Mouse (Mus musculus) spleen, postnatal 36 days (tissue): ENCODE results near the gene Galnt2.

ENCODE experiments used
- DNase-seq, 2 experiments: peaks; one replicate each; pipeline ENCODE4 v3.0.0; 2022; ENCODE audit warnings: low spot score in 2 of 2, mixed read lengths in 1 of 2

Galnt2 gene

GRCm38 (mm10) chr8:124291693-124292092, 60.5 kb downstream of the Galnt2 start:
- DNase-seq, result no peak

GRCm38 (mm10) chr8:124292965-124293364, 61.8 kb downstream of the Galnt2 start:
- no peak for DNase-seq

- no peak for DNase-seq
These were observed 63.2 kb downstream of the Galnt2 start for GRCm38 (mm10) chr8:124294425-124294824.

GRCm38 (mm10) chr8:124294900-124295299, 63.7 kb downstream of the Galnt2 start:
- DNase-seq, result no peak

GRCm38 (mm10) chr8:124295357-124295756, 64.2 kb downstream of the Galnt2 start:
- no peak for DNase-seq

GRCm38 (mm10) chr8:124301512-124301911, 70.3 kb downstream of the Galnt2 start:
- no peak for DNase-seq

- DNase-seq, result no peak
These were observed 70.9 kb downstream of the Galnt2 start for GRCm38 (mm10) chr8:124301935-124302555.

GRCm38 (mm10) chr8:124303211-124303902, 72.2 kb downstream of the Galnt2 start:
- no peak for DNase-seq

GRCm38 (mm10) chr8:124304141-124304540, 73.0 kb downstream of the Galnt2 start:
- no peak for DNase-seq

- no peak for DNase-seq
These were observed 75.4 kb downstream of the Galnt2 start for GRCm38 (mm10) chr8:124306574-124306973.

GRCm38 (mm10) chr8:124307700-124308099, 76.5 kb downstream of the Galnt2 start:
- no peak for DNase-seq

GRCm38 (mm10) chr8:124310509-124310908, 79.3 kb downstream of the Galnt2 start:
- DNase-seq, result no peak

GRCm38 (mm10) chr8:124311111-124311510, 79.9 kb downstream of the Galnt2 start:
- no peak for DNase-seq

- DNase-seq, result no peak
These were observed 80.5 kb downstream of the Galnt2 start for GRCm38 (mm10) chr8:124311723-124312122.

- DNase-seq, result no peak
These were observed 81.0 kb downstream of the Galnt2 start for GRCm38 (mm10) chr8:124312228-124312627.

- no peak for DNase-seq
These were observed 83.6 kb downstream of the Galnt2 start for GRCm38 (mm10) chr8:124314803-124315202.

GRCm38 (mm10) chr8:124316466-124317136, 85.4 kb downstream of the Galnt2 start:
- no peak for DNase-seq

GRCm38 (mm10) chr8:124317191-124317682, 86.0 kb downstream of the Galnt2 start:
- no peak for DNase-seq

- peak; percentile 39 to 52 for DNase-seq
These were observed 86.6 kb downstream of the Galnt2 start for GRCm38 (mm10) chr8:124317821-124318220.

GRCm38 (mm10) chr8:124318612-124319315, 87.6 kb downstream of the Galnt2 start:
- DNase-seq, result no peak

GRCm38 (mm10) chr8:124319316-124319652, 88.1 kb downstream of the Galnt2 start:
- peak in 1 of 2 experiments; percentile 10 for DNase-seq

GRCm38 (mm10) chr8:124321227-124321840, 90.1 kb downstream of the Galnt2 start:
- no peak for DNase-seq
